Mouse (Mus musculus): ENCODE measurements around the gene Grin3b. TPM values are rescaled to one million over a fixed set of nuclear protein-coding genes. Genes with fewer than 3 reads are reported as not detected.
A peak's percentile ranks its signal among the peaks of the same experiment; 100 is the strongest.

Grin3b gene
- total and polyA plus RNA-seq, 2 experiments from 2014 or later = 0.34 TPM; not detected in 1

GRCm38 (mm10) chr10:80022164-80022563, 51.6 kb downstream of the Grin3b start:
- Histone ChIP-seq H3K4me1 (ENCODE audit: control insufficient read depth, insufficient read depth) (no peaks in the 10 kb centered on the region), H3K36me3 (replicated peaks; ENCODE audit: control insufficient read depth, insufficient read depth, low read length) (no peaks in the 10 kb centered on the region), H3K9me3 (replicated peaks; ENCODE audit: control insufficient read depth, low read length) (no peaks in the 10 kb centered on the region), H3K27ac (ENCODE audit: low read depth) (no peak overlapping the region), H3K27me3 (ENCODE audit: control insufficient read depth, insufficient read depth, low read length) (0 out of 2 replicates have a peak, but pooled peaks cover 3% of the 10 kb centered on the region), H3K4me2 (ENCODE audit: low read depth, low read length) (no peak overlapping the region), H3K9ac (replicated peaks; ENCODE audit: low read depth, low read length) (no peak overlapping the region), H3K4me3 (ENCODE audit: low read depth, low read length) (no peak overlapping the region)
- TF ChIP-seq CTCF (IDR thresholded peaks at IDR 0.05; ENCODE audit: low read depth) (no peak), EP300 (IDR thresholded peaks at IDR 0.05; ENCODE audit: low read depth) (no peak)
- ATAC-seq (ENCODE audit: insufficient read depth, low read depth) = no peak
- WGBS = 84% methylated on average over 12 of the region's 12 CpGs
- no peak for DNase-seq (ENCODE audit: low spot score)

- Histone ChIP-seq H3K9me3 (replicated peaks; ENCODE audit: control insufficient read depth, low read length) (no peaks in the 10 kb centered on the region), H3K4me1 (ENCODE audit: control insufficient read depth, insufficient read depth) (no peaks in the 10 kb centered on the region), H3K4me3 (ENCODE audit: low read depth, low read length) (no peak overlapping the region), H3K4me2 (ENCODE audit: low read depth, low read length) (no peak overlapping the region), H3K9ac (replicated peaks; ENCODE audit: low read depth, low read length) (no peak overlapping the region), H3K27ac (ENCODE audit: low read depth) (no peak overlapping the region), H3K27me3 (ENCODE audit: control insufficient read depth, insufficient read depth, low read length) (0 out of 2 replicates have a peak, but pooled peaks cover 3% of the 10 kb centered on the region), H3K36me3 (replicated peaks; ENCODE audit: control insufficient read depth, insufficient read depth, low read length) (no peaks in the 10 kb centered on the region)
- no peak for ATAC-seq (ENCODE audit: insufficient read depth, low read depth)
- WGBS = 93% methylated on average over 8 of the region's 8 CpGs
- TF ChIP-seq EP300 (IDR thresholded peaks at IDR 0.05; ENCODE audit: low read depth) (no peak), CTCF (IDR thresholded peaks at IDR 0.05; ENCODE audit: low read depth) (no peak)
- no peak for DNase-seq (ENCODE audit: low spot score)
Measured at GRCm38 (mm10) chr10:80022806-80023205, 52.3 kb downstream of the Grin3b start.

- no peaks in the 10 kb centered on the region for H3K36me3 ChIP-seq (replicated peaks; ENCODE audit: control insufficient read depth, insufficient read depth, low read length)
- H3K4me3 ChIP-seq (ENCODE audit: low read depth, low read length) = no peak overlapping the region
- 71% methylated on average over 5 of the region's 5 CpGs for WGBS
- H3K4me2 ChIP-seq (ENCODE audit: low read depth, low read length) = no peak overlapping the region
- DNase-seq (ENCODE audit: low spot score) = no peak
- no peak overlapping the region for H3K27ac ChIP-seq (ENCODE audit: low read depth)
- no peaks in the 10 kb centered on the region for H3K4me1 ChIP-seq (ENCODE audit: control insufficient read depth, insufficient read depth)
- no peak overlapping the region for H3K9ac ChIP-seq (replicated peaks; ENCODE audit: low read depth, low read length)
- TF ChIP-seq EP300 (IDR thresholded peaks at IDR 0.05; ENCODE audit: low read depth) = no peak
- H3K27me3 ChIP-seq (ENCODE audit: control insufficient read depth, insufficient read depth, low read length) = no peaks in the 10 kb centered on the region
- ATAC-seq (ENCODE audit: insufficient read depth, low read depth) = no peak
- no peaks in the 10 kb centered on the region for H3K9me3 ChIP-seq (replicated peaks; ENCODE audit: control insufficient read depth, low read length)
Measured at GRCm38 (mm10) chr10:80023758-80024157, 53.2 kb downstream of the Grin3b start.

GRCm38 (mm10) chr10:80024229-80025043, 53.9 kb downstream of the Grin3b start:
- no peak overlapping the region for H3K4me3 ChIP-seq (ENCODE audit: low read depth, low read length)
- no peak overlapping the region for H3K4me2 ChIP-seq (ENCODE audit: low read depth, low read length)
- no peaks in the 10 kb centered on the region for H3K27me3 ChIP-seq (ENCODE audit: control insufficient read depth, insufficient read depth, low read length)
- no peak overlapping the region for H3K9ac ChIP-seq (replicated peaks; ENCODE audit: low read depth, low read length)
- H3K36me3 ChIP-seq (replicated peaks; ENCODE audit: control insufficient read depth, insufficient read depth, low read length) = no peaks in the 10 kb centered on the region
- WGBS = 69% methylated on average over 15 of the region's 15 CpGs
- no peak for DNase-seq (ENCODE audit: low spot score)
- no peaks in the 10 kb centered on the region for H3K4me1 ChIP-seq (ENCODE audit: control insufficient read depth, insufficient read depth)
- no peak for TF ChIP-seq CTCF (IDR thresholded peaks at IDR 0.05; ENCODE audit: low read depth)
- TF ChIP-seq EP300 (IDR thresholded peaks at IDR 0.05; ENCODE audit: low read depth) = no peak
- no peaks in the 10 kb centered on the region for H3K9me3 ChIP-seq (replicated peaks; ENCODE audit: control insufficient read depth, low read length)
- peak overlapping the region; percentile 9; the same call in 1 of the 2 replicates for H3K27ac ChIP-seq (ENCODE audit: low read depth)
- no peak for ATAC-seq (ENCODE audit: insufficient read depth, low read depth)

GRCm38 (mm10) chr10:80025044-80025347, 54.5 kb downstream of the Grin3b start:
- ATAC-seq (ENCODE audit: insufficient read depth, low read depth) = no peak
- 64% methylated on average over 4 of the region's 4 CpGs for WGBS

GRCm38 (mm10) chr10:80025463-80025862, 54.9 kb downstream of the Grin3b start:
- H3K9ac ChIP-seq (replicated peaks; ENCODE audit: low read depth, low read length) = no peak overlapping the region
- H3K36me3 ChIP-seq (replicated peaks; ENCODE audit: control insufficient read depth, insufficient read depth, low read length) = no peaks in the 10 kb centered on the region
- no peak overlapping the region for H3K27ac ChIP-seq (ENCODE audit: low read depth)
- H3K4me2 ChIP-seq (ENCODE audit: low read depth, low read length) = no peak overlapping the region
- TF ChIP-seq CTCF (IDR thresholded peaks at IDR 0.05; ENCODE audit: low read depth) (no peak), EP300 (IDR thresholded peaks at IDR 0.05; ENCODE audit: low read depth) (no peak)
- H3K9me3 ChIP-seq (replicated peaks; ENCODE audit: control insufficient read depth, low read length) = no peaks in the 10 kb centered on the region
- WGBS = 82% methylated on average over 10 of the region's 10 CpGs
- H3K27me3 ChIP-seq (ENCODE audit: control insufficient read depth, insufficient read depth, low read length) = no peaks in the 10 kb centered on the region
- H3K4me1 ChIP-seq (ENCODE audit: control insufficient read depth, insufficient read depth) = no peaks in the 10 kb centered on the region
- no peak overlapping the region for H3K4me3 ChIP-seq (ENCODE audit: low read depth, low read length)
- ATAC-seq (ENCODE audit: insufficient read depth, low read depth) (no peak), DNase-seq (ENCODE audit: low spot score) (no peak)

More at GRCm38 (mm10) chr10:80025044-80025347, 54.5 kb downstream of the Grin3b start:
- Histone ChIP-seq H3K27me3 (ENCODE audit: control insufficient read depth, insufficient read depth, low read length) (no peaks in the 10 kb centered on the region), H3K9me3 (replicated peaks; ENCODE audit: control insufficient read depth, low read length) (no peaks in the 10 kb centered on the region), H3K4me1 (ENCODE audit: control insufficient read depth, insufficient read depth) (no peaks in the 10 kb centered on the region), H3K4me3 (ENCODE audit: low read depth, low read length) (no peak overlapping the region), H3K36me3 (replicated peaks; ENCODE audit: control insufficient read depth, insufficient read depth, low read length) (no peaks in the 10 kb centered on the region), H3K9ac (replicated peaks; ENCODE audit: low read depth, low read length) (no peak overlapping the region), H3K27ac (ENCODE audit: low read depth) (no peak overlapping the region), H3K4me2 (ENCODE audit: low read depth, low read length) (no peak overlapping the region)
- DNase-seq (ENCODE audit: low spot score) = no peak
- no peak for TF ChIP-seq EP300 (IDR thresholded peaks at IDR 0.05; ENCODE audit: low read depth)
- TF ChIP-seq CTCF (IDR thresholded peaks at IDR 0.05; ENCODE audit: low read depth) = no peak
